Mouse (Mus musculus): ENCODE results near the gene Hat1.

DNA sequence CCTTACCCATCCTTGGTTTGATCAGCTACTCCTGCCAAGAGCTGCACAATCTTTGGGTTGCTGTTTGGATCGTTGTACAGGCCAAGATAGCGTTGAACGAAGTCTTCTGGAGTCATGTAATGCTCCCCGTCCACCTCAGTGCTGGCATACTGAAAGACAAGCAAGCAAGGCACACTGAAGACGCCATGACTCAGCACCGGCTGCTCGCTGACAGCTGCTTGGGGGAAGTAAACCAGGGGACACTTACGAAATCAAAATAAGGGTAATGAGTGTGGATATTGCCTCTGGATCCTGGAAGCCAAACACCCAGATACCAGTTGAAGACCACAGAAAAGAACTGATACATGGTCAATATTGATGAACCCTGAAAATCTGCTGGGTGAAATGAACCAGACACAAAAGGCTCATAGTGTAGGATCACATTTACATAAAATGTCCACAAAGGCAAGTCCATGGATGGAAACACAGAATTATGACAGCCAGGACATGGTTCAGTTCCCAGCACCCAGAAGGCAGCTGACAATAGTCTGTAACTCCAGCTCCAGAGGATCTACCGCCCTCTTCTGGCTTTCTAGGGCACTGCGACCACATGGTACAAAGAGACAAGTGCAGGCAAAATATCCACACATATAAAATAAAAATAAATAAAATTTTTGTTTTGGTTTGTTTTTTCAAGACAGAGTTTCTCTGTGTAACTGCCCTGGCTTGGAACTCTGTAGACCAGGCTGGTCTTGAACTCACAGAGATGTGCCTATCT, 44.7 kb upstream of the Hat1 start:
- TF ChIP-seq ZNF384 (IDR thresholded peaks at IDR 0.05; ENCODE audit: low read depth, low read length), result no peak
- no peak for TF ChIP-seq MAFK (IDR thresholded peaks at IDR 0.05; ENCODE audit: insufficient read depth, low read depth, low read length)
- no peak for TF ChIP-seq ZC3H11A (IDR thresholded peaks at IDR 0.05; ENCODE audit: borderline replicate concordance, low read depth, low read length)
- TF ChIP-seq CHD2 (IDR thresholded peaks at IDR 0.05; ENCODE audit: low read depth, low read length), result no peak
